In the genomic region with DNA sequence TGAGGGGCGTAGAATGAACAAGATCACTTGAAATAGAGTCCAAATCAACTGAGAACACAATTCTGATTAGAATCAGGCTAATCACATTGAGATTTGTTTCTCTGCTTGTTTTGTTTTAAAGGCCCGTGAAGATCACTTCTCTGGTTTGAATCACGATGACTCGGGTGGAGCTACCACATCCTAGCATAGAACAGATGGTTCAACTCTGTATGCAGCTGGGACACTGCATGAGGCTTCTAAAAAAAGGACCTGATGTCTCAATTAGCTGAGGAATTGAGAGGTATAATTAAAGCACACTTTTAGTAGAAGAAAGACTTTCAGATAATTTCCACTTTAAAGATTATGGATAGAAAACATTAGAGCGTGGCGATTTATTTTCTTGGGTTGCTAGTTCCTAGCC, we compare ENCODE assay signal across 11 mouse cellular contexts.
DNase-seq lines count a peak whose midpoint lies in the region; ATAC-seq lines count a peak whose summit lies in the region.
"Had no signal": no experiment of that assay in that cellular context is flagged by ENCODE, and none has a peak within 500 bp of the region (broad histone marks: within the 10 kb centered on the region; RNA-seq: fewer than 3 reads in every experiment).

No protein-coding gene starts in this region.

- ATAC-seq in cerebellum, adult (ENCODE audit: insufficient number of reproducible peaks, low FRiP score, low TSS enrichment) = peak; percentile 78

- DNase-seq in cerebellum, adult 8-10 months = no peak
- DNase-seq in frontal cortex, adult 2 months (ENCODE audit: extremely low spot score in 1 of 2, low spot score in 1 of 2) = peak; percentile 27 to 39
- DNase-seq in frontal cortex, postnatal 10 days (ENCODE audit: low spot score in 2 of 2) = no peak
- DNase-seq in lung, postnatal 25 days (ENCODE audit: low spot score) = peak; percentile 3
- no peak for DNase-seq in lung, postnatal 10 days
- peak; percentile 38 to 62 for DNase-seq in cerebellum, postnatal 14 days
- no peak for DNase-seq in thymus, postnatal 4 days
- DNase-seq: gastrocnemius, adult 2 months; heart, postnatal 14 days; thymus, postnatal 14 days had no signal

Comparison
In these comparisons a context has a peak if more than half of its experiments do, and no peak if none do; other contexts are left out.
1. DNase-seq: peak in frontal cortex, adult 2 months (2 of 2), lung, postnatal 25 days (single experiment) and cerebellum, postnatal 14 days (2 of 2); none in cerebellum, adult 8-10 months (single experiment), frontal cortex, postnatal 10 days (0 of 2), lung, postnatal 10 days (single experiment) and thymus, postnatal 4 days (single experiment).